Mouse (Mus musculus) skeletal muscle tissue, adult 2 months (tissue): ENCODE data around the gene Lysmd2.

Experiments
- DNase-seq: peaks from one replicate; pipeline ENCODE4 v3.0.0-alpha.2; 2012; ENCODE audit warnings: low read depth, low spot score

Lysmd2 gene

DNA sequence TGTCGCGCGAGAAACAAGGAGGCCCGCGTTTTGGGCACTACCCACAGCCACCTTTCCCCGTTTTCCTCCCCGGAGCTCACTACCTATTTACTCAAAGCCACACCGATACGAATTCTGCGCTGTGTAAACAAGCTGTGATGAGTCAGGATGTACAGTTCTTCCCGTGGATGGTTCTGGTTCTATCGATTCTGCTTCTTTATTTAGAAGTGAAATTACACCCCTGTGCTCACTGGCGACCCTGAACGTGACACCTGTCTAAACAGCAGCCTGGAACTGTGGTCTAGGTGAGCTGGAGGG, 715 bp downstream of the Lysmd2 start:
- no peak for DNase-seq

DNA sequence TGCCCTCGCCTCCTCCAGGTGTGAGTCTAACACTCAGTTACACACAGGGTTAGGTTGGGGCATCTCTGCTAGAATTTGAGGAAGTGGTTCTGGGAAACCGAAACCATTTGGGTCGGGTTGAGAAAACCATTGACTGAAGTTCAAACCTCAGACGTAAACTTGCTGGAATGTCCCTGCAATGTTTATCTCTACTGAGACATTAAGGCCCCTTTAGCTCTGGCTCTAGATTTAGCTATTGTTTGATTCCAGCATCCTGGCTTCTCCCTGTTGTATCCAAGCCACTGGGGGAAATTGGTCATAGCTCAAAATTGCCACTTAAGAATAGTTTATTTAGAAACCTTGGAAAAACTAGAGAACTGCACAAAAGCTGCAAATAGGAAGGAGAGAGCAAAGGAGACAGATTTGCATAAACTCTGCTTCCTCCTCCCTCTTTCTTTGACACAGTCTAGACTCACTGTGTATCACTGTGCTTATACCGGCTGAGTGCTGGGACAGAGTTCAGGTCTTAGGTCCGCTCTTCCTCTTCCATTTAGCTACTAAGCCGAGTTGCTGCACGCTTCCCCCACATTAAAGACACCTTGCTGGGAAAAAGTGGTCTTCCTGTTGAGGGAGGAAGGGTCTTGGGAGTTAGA, 5.4 kb downstream of the Lysmd2 start:
- no peak for DNase-seq

DNA sequence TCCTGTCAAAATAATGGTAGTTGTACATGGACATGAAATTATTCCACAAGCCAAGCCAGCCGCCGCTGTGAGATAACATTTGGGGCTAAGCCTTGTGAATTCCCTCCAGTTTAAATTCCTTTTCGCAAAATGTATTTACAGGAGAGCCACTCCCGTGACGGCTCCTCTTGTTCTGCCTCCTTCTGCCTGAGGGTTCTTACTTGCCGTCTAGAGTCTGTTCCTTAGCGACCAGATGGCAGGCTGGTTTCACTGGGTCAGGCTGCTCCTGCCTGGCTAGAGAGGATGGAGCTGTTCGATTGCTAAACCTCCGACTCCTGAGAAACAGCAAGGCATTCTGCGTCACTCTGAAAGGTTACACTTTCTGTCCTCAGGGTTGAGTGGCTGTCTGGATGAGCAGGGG, 6.6 kb downstream of the Lysmd2 start:
- DNase-seq, result no peak

DNA sequence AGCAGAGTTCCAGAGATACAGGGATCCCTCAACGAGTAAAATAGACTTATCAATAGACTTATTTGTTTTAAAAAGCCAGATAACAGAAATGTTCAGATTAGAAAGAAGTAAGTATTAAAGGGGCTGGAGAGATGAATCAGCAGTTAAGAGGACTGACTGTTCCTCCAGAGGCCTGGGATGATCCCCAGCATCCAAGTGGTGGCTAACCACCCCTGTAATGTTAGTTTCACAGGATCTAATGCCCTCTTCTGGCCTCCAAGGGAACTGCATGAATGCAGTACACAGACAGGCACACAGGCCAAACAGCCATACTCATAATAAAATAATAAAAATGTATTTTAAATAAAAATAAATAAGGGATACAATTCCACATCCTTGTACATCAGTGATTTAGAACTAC, 7.4 kb downstream of the Lysmd2 start:
- no peak for DNase-seq

DNA sequence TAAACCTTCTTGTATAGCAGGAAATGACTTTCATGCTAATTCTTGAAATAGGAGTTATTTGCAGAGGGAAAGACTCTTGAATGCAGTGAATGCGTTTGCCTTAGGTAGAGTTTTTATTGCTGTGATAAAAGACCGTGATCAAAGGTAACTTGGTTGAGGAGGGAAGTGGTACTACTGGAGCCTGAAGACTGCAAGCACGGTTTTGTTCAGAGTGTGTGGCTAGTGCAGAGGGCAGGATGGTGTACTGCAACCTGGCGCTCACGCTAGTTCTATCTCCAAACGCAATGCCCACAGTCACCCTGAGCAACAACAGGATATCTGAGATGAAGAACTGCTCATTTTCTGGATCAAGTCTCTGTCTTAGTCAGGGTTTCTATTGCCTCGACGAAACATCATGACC, 8.1 kb downstream of the Lysmd2 start:
- DNase-seq, result no peak

DNA sequence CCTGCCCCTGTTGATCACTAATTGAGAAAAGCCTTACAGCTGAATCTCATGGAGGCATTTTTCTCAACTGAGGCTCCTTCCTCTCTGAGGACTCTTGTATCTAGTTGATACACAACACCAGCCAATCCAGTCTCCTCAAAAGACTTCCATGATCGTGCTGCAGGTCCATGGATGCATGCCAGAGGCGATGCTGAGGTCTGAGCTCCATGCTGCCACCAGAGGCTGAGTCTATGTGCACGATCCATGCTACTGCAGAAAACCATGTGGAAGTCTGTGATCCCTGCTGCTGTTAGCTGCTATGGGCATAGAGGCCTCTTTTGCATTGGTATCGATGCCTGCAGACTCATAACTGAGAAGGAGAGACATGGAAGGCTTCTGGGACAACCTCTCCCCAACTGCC, 8.7 kb downstream of the Lysmd2 start:
- no peak for DNase-seq

DNA sequence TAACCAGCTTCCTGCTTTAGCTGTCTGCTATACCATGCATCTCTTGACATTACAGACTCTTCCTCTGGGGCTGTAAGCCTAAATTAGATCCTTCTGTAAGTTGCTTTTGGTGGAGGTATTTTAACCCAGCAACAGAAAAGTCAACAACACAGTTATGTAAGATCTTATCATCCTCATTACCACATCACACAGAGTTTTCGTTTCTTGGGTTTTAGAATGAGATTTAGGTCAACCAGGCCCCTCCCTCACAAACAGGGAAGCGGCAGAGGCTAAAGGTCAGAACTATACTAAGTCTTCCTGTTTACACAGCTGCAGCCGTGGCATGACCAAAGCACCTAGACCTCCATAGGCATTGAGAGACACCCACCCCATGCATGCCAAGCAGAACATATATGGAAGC, 19.9 kb downstream of the Lysmd2 start:
- DNase-seq, result no peak

DNA sequence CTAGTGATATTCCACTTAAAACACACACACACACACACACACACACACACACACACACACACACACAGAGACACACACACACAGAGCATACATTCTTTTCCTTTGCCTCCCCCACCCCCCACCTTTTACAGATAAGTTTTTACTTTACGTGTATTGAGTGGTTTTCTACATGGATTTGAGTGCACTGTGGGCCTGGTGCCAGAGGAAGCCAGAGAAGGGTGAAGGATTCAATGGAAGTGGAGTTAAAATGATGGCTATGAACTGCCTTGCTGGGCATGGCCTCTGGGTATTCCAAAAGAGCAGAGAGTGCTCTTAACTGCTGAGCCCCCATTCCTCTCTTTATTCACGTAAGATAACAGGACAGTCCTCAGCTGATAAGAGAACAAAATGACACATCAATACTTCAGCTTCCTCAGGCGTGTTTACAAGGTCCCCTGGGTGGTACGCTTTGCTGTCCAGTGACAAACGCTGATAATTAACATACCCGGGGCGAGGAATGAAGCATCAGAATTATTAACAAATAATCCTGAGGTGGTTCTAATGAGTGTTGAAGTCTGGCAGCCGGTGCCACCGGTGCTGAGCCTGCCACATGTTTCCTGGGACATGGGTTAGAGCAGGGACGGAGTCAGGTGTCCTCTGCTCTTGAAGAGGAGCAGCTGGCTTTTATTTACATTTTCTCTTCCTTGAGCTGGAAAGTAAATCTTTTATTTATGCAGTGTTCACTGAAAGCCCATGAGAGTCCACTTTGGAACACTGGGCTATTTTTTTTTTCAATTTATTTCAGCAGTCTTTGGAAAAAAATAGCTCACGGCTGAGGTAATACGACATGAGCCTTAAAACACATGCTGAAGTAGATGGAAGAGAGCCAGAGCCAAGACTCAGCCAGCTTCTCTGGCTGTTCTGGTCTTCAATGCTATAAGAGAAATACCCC, 28.7 kb downstream of the Lysmd2 start:
- DNase-seq, result peak; percentile 86

DNA sequence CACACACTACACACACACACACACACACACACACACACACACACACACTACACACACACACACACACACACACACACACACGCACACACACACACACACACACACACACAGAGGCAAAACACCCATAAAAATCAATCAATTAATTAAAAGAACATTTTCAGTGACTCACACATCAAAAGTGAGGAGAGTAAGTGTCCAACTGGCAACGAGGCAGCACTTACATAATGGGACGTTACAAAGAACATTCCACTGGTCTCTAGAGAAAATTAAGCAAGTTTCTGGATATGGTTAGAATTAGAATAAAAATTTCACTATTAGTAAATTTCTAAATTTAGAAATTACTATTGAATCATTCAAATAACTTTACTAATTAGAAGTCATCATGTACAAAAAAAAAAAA, 30.9 kb downstream of the Lysmd2 start:
- DNase-seq, result peak; percentile 75

DNA sequence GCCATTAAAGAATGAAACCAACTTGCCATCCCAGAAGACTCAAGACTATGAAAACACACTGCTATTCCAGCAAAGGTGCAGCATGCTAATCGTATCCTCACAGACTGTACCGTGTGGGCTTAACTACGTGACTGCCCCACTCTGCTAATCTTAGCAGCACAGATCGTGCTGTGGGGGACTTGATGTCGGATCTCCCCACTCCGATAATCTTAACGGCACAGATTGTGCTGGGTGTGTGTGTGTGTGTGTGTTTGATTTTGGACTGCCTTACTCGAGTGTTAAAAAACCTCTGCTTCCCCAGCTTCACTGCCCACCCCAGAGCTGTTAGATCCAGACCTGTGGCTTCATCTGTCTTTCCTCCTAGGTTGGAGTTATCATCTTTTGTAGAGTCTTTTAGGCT, 35.4 kb downstream of the Lysmd2 start:
- DNase-seq, result no peak

DNA sequence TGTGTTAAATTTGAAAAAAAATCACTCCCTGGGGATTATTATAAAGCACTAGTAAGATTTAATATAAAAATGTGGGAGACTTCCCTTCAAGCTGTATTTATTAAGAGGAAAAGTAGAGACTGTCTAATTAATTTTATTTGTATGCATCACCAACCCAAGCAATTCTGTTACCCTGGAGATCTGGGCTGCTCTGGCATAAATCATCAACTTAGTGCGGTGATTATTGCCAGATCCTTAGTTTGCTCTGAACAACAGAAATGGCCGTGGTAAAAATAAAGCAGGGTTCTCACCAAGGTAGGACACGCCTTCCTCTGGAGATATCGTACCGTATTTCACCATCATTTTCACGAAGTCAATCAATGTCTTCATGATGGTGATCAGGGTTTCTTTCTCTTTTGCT, 39.8 kb downstream of the Lysmd2 start:
- no peak for DNase-seq

DNA sequence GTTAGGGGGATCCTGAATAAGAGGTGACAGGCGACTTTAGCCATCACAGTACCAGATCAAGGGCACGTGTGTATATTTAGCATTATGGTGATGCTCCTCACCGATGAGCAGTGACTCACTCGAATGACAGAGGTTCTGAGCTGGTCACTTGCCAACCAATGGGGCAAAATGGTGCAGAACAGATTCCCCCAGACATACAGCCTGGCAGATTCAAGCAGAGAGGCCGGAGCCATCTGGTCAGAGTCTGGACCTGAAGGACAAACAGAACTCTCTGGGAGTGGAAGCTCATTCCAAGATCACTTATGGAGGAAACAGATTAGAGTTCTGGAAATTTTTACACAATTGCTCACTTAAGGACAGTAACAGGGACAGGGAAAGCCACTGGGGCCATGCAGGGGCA, 41.1 kb downstream of the Lysmd2 start:
- DNase-seq, result peak; percentile 13

DNA sequence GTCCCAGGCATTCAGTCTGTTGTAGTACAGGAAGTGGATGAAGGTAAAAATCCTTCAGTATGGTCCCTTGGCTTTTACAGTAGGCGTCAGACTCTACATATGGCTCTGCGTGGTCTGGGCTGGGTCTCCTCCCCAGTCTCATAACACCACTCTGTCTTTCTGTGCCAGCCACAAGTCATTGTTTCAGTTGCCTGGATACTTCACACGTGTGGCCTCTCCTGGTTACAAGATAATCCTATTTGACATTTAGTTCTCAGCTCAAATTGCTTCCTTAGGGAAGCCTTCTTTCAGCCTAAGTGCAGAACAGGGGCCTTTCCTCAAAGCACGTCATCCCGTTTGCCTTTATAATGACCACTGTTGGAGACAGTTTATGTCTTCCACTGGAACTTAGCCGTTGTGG, 47.2 kb downstream of the Lysmd2 start:
- no peak for DNase-seq

DNA sequence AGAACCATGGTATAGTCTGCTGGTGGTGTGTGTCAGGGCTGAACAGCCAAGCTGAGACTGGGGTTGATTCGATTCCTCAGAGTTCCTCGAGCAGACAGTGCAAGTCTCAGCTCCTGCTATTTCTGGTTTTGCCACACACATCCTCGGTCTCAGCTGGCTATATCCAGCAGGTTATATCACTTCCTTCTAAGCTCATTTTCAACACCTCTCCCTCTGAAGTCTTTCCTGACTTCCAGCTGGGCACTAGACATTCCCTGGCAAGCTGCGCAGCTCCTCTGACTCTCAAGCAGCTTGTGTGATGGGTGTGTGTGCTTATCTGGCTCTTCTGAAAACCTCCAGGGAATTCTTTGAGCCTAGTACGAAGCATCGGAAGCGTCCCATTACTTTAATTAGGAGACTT, 50.7 kb downstream of the Lysmd2 start:
- peak; percentile 53 for DNase-seq

DNA sequence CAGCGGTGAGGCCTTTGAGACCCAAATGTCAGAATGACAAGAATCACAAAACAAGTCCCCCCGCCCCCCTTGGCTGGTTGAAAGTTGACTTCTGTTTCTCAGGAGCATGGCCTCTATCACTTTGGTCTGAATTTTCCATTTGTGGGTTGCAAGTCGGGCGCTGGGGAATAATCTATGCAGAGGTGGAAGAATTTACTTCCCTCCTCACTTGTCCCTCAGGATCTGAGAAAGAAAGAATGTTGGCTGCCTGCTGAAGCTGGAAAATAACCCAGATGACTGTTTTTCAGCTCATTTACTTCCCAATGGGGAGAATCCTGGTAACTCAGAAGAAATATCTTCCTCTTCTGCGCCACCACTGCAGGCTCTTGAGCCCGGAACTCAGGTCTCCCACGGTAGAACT, 52.8 kb downstream of the Lysmd2 start:
- peak; percentile 65 for DNase-seq

DNA sequence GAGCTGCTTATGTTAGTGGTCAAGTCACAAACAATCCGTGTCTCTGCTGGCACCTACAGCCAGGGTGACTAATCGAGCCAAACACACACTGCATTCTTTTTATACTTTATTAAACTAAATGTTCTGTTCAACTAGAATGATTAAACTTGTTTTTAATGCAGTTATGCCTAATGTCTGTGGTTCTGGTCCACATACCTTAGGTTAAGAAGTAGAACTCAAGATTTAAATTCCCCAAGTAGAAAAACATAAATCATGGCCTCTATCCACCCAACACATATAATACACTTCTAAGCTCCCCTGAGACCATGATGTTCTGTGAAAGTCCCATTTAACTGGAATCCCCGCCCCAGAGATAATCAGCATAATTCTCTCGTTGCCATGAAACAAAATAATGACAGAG, 54.1 kb downstream of the Lysmd2 start:
- peak; percentile 32 for DNase-seq

DNA sequence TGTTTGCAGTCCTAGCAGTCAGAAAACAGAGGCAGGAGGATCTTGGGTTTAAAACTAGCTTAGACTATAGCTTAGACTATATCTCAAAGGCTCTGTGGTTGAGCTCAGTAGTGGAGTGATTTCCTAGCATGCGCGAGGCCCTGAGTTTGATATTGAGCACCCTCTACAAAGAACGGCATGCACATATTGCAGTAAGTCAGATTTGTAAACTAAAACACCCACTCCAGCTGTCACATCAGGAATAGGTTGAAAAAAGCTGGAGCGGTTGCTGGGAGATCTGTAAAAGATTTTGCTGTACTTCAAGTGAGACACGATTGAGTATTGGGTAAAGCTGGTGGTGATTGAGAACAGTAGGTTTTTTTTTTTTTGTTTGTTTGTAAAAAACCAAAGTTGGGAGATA, 55.1 kb downstream of the Lysmd2 start:
- no peak for DNase-seq

DNA sequence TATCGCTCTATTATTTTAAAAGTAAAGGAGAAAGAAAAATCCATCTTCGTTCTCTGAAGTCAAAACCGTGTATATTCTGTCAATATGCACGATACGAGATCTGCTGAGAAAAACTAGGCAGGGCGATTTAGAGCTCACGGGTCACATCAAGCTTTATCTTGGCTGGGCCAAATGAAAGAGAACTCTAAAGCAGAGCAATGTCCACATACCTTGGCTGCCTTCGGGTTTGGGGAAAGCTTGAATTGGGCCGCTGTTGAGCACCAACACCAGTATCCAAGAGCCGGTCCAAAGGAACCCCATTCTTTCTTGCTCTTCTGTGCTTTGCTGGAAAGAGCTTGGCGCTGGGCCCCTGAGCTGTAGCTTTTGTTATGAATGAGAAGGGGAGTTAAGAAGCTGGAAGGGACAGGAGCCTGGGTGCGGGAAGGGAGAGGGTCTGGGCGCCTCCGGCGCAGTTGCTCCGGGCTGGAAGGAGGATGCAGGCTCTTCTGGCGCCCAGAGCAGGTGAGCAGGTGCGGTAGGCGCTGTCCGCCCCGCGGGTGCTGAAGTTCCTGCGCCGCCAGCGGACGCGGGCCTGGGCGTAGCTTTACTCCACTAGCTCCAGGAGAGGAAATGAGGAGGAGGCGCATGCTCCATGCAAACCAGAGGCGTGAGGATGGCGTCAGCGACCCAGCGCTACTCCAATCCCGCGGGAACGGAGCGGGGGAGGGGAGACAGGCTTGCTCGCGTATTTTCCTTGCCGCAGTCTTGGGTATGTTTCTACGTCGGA, 58.1 kb downstream of the Lysmd2 start, which contains the start of gene Scg3:
TSS of gene Scg3 (minus strand) at position 631 of the 766 bp plus-strand sequence.
- DNase-seq, result no peak

DNA sequence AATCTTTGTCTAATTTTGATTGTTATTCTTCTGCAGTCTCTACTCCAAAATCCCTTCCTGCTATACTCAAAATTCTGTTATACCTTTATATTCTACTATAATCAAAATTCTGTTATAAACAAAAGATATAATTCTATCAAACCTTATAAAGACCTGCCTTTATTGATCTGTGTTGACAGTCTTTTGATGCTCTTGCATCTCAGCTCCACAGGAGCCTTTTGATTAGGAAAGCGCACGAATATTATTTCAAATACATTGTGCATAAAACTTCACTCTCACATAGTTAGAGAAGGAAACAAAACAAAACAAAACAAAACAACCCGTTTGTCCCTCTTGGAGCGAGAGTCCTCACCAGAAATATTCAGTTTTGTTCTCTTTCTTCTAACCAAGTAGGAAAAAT, 58.8 kb downstream of the Lysmd2 start:
- DNase-seq, result no peak

DNA sequence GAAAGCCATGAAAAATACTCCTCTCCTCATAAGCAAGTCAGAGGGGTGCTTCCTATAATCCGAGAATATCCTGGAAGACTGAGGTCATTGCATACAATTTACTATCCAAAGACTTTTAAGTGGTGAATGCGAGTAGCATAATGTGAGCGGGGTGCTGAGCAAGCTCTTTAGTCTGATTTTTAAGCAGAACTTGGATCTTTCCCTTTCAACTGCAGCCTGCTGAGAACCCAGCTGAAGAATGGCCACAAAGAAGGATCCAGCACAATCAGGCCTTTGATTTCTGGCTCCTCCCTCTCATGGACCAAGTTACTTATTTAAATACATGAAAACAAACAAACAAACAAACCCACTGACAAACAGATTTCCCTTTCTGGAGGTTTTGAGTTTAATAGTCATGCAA, 59.2 kb downstream of the Lysmd2 start:
- DNase-seq, result no peak
